ENCODE assay signal across 20 mouse cellular contexts in the genomic region with DNA sequence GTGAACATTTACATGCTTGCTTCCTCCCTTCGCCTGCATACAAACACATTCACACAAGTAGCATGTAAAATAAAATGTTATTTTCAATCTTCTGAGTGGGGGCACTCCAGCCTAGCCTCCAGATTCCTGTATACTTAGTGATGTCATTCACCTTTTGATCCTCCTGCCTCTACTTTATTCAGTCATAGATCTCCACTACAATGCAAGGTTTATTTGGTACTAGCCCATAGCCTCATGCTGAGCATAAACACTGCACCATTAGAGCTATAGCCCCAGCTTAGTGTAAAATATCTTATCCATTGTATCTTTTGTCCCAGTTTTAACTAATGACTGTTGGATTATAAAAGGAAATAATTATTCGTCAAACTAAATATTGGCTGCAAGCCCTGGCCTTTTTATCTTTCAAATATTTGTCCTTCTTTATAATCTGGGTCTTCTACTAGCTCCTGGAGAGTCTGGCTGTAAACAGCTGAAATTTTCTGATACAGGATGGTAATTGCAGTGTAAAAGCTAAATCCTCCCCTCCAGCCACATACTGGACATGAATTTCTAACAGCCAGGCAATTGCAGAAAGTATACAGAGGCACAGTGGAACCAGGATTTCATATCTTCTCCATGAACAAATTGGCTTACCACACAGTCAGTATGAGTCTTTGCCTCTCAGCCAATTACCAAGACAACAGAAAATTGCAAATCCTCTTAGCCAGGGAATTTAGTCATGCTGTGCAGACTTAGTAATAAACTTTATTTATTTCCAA.
A peak's percentile ranks its signal among the peaks of the same experiment; 100 is the strongest.
DNase-seq lines count a peak whose midpoint lies in the region; ATAC-seq and TF ChIP-seq lines count a peak whose summit lies in the region.
"Had no signal": no experiment of that assay in that cellular context is flagged by ENCODE, and none has a peak within 500 bp of the region (broad histone marks: within the 10 kb centered on the region; RNA-seq: fewer than 3 reads in every experiment).

No protein-coding gene starts in this region.

- no peak overlapping the region for H3K9ac ChIP-seq in hindbrain, postnatal 0 days (replicated peaks; ENCODE audit: low read length)
- H3K9ac ChIP-seq in hindbrain, embryonic 11.5 days (ENCODE audit: low read depth, low read length) = no peak overlapping the region
- no peak overlapping the region for H3K9ac ChIP-seq in forebrain, embryonic 12.5 days
- no peak overlapping the region for H3K9ac ChIP-seq in midbrain, embryonic 15.5 days
- H3K9ac ChIP-seq in heart, embryonic 11.5 days (ENCODE audit: low read depth, low read length) = no peak overlapping the region
- H3K9ac ChIP-seq: liver, embryonic 12.5 days; lung, embryonic 15.5 days had no signal

- H3K27me3 ChIP-seq in hindbrain, postnatal 0 days (ENCODE audit: insufficient read depth, low read length) = no peaks in the 10 kb centered on the region
- no peaks in the 10 kb centered on the region for H3K27me3 ChIP-seq in hindbrain, embryonic 11.5 days (ENCODE audit: control insufficient read depth, insufficient read depth, low read length)
- H3K27me3 ChIP-seq in forebrain, embryonic 12.5 days = no peaks in the 10 kb centered on the region
- H3K27me3 ChIP-seq in midbrain, embryonic 15.5 days (replicated peaks) = no peaks in the 10 kb centered on the region
- H3K27me3 ChIP-seq in heart, embryonic 11.5 days (ENCODE audit: control insufficient read depth, insufficient read depth, low read length) = no peaks in the 10 kb centered on the region
- H3K27me3 ChIP-seq: liver, embryonic 12.5 days; lung, embryonic 15.5 days had no signal

- WGBS in hindbrain, postnatal 0 days = 60% methylated on average over 2 of the region's 2 CpGs
- 95% methylated on average over 2 of the region's 2 CpGs for WGBS in hindbrain, embryonic 11.5 days
- WGBS in forebrain, embryonic 12.5 days = 77% methylated on average over 2 of the region's 2 CpGs
- 67% methylated on average over 2 of the region's 2 CpGs for WGBS in midbrain, embryonic 15.5 days
- WGBS in heart, embryonic 11.5 days (ENCODE audit: insufficient replicate concordance) = 87% methylated on average over 2 of the region's 2 CpGs

- H3K27ac ChIP-seq in hindbrain, postnatal 0 days = no peak overlapping the region
- H3K27ac ChIP-seq in hindbrain, embryonic 11.5 days (ENCODE audit: low read depth, low read length) = no peak overlapping the region
- H3K27ac ChIP-seq in forebrain, embryonic 12.5 days = no peak overlapping the region
- H3K27ac ChIP-seq in midbrain, embryonic 15.5 days = peak overlapping the region; percentile 38; the same call in 1 of the 2 replicates
- no peak overlapping the region for H3K27ac ChIP-seq in heart, embryonic 11.5 days (ENCODE audit: low read depth, low read length)
- H3K27ac ChIP-seq: heart, embryonic 10.5 days; left cerebral cortex, adult 2 months; liver, embryonic 12.5 days; lung, embryonic 15.5 days; macrophage; stomach, postnatal 0 days had no signal

- H3K36me3 ChIP-seq in hindbrain, postnatal 0 days (ENCODE audit: insufficient read depth, low read length) = no peaks in the 10 kb centered on the region
- H3K36me3 ChIP-seq in hindbrain, embryonic 11.5 days (ENCODE audit: control insufficient read depth, insufficient read depth, low read length) = no peaks in the 10 kb centered on the region
- no peaks in the 10 kb centered on the region for H3K36me3 ChIP-seq in forebrain, embryonic 12.5 days (replicated peaks)
- no peaks in the 10 kb centered on the region for H3K36me3 ChIP-seq in midbrain, embryonic 15.5 days (replicated peaks)
- H3K36me3 ChIP-seq in heart, embryonic 11.5 days (ENCODE audit: control insufficient read depth, insufficient read depth, low read length) = no peaks in the 10 kb centered on the region
- H3K36me3 ChIP-seq: heart, embryonic 10.5 days; liver, embryonic 12.5 days; lung, embryonic 15.5 days had no signal

- no peaks in the 10 kb centered on the region for H3K9me3 ChIP-seq in hindbrain, postnatal 0 days (ENCODE audit: low read length)
- H3K9me3 ChIP-seq in hindbrain, embryonic 11.5 days (ENCODE audit: control insufficient read depth, low read length) = no peaks in the 10 kb centered on the region
- no peaks in the 10 kb centered on the region for H3K9me3 ChIP-seq in forebrain, embryonic 12.5 days
- no peaks in the 10 kb centered on the region for H3K9me3 ChIP-seq in midbrain, embryonic 15.5 days
- H3K9me3 ChIP-seq in heart, embryonic 11.5 days (replicated peaks; ENCODE audit: control insufficient read depth, low read length) = no peaks in the 10 kb centered on the region
- H3K9me3 ChIP-seq: heart, embryonic 10.5 days; liver, embryonic 12.5 days; lung, embryonic 15.5 days had no signal

- no peaks in the 10 kb centered on the region for H3K4me1 ChIP-seq in hindbrain, postnatal 0 days (ENCODE audit: insufficient read depth, low read length)
- no peaks in the 10 kb centered on the region for H3K4me1 ChIP-seq in hindbrain, embryonic 11.5 days (replicated peaks; ENCODE audit: control insufficient read depth, insufficient read depth, low read length)
- H3K4me1 ChIP-seq in forebrain, embryonic 12.5 days = no peaks in the 10 kb centered on the region
- H3K4me1 ChIP-seq in midbrain, embryonic 15.5 days = no peaks in the 10 kb centered on the region
- no peaks in the 10 kb centered on the region for H3K4me1 ChIP-seq in heart, embryonic 11.5 days (ENCODE audit: control insufficient read depth, insufficient read depth, low read length)
- H3K4me1 ChIP-seq: heart, embryonic 10.5 days; liver, embryonic 12.5 days; lung, embryonic 15.5 days had no signal

- H3K4me2 ChIP-seq in hindbrain, postnatal 0 days (ENCODE audit: low read depth, low read length) = no peak overlapping the region
- H3K4me2 ChIP-seq in hindbrain, embryonic 11.5 days (replicated peaks; ENCODE audit: low read depth, low read length) = no peak overlapping the region
- no peak overlapping the region for H3K4me2 ChIP-seq in forebrain, embryonic 12.5 days
- H3K4me2 ChIP-seq in midbrain, embryonic 15.5 days = no peak overlapping the region
- no peak overlapping the region for H3K4me2 ChIP-seq in heart, embryonic 11.5 days
- H3K4me2 ChIP-seq: liver, embryonic 12.5 days; lung, embryonic 15.5 days had no signal

- no peak overlapping the region for H3K4me3 ChIP-seq in hindbrain, postnatal 0 days (ENCODE audit: low read length)
- H3K4me3 ChIP-seq in hindbrain, embryonic 11.5 days (ENCODE audit: low read depth, low read length) = no peak overlapping the region
- H3K4me3 ChIP-seq in forebrain, embryonic 12.5 days (replicated peaks) = no peak overlapping the region
- no peak overlapping the region for H3K4me3 ChIP-seq in midbrain, embryonic 15.5 days
- H3K4me3 ChIP-seq in heart, embryonic 11.5 days (ENCODE audit: low read depth, low read length) = no peak overlapping the region
- H3K4me3 ChIP-seq: heart, embryonic 10.5 days; left cerebral cortex, adult 2 months; liver, embryonic 12.5 days; lung, embryonic 15.5 days had no signal

- no peak for TF ChIP-seq CTCF in hindbrain, postnatal 0 days (IDR thresholded peaks at IDR 0.05; ENCODE audit: low read depth)

- peak; percentile 62; the same call in 1 of the 2 replicates for ATAC-seq in hindbrain, postnatal 0 days
- no peak for ATAC-seq in hindbrain, embryonic 11.5 days (ENCODE audit: low FRiP score)
- ATAC-seq in forebrain, embryonic 12.5 days (ENCODE audit: low FRiP score) = peak; percentile 61; the same call in 1 of the 2 replicates
- ATAC-seq in midbrain, embryonic 15.5 days (replicated peaks) = peak; percentile 89
- ATAC-seq in erythroblast, adult 5-6 weeks (replicated peaks; ENCODE audit: low FRiP score, poor library complexity, severe bottlenecking) = no peak
- no peak for ATAC-seq in heart, embryonic 11.5 days (replicated peaks; ENCODE audit: insufficient number of reproducible peaks, low FRiP score, low TSS enrichment)
- ATAC-seq: liver, embryonic 12.5 days had no signal

- peak; percentile 51 for DNase-seq in hindbrain, postnatal 0 days (ENCODE audit: low spot score)
- DNase-seq in hindbrain, embryonic 11.5 days (ENCODE audit: low spot score) = no peak
- peak; percentile 71 for DNase-seq in Muller cell, postnatal 12 days (ENCODE audit: inconsistent ontology term)
- DNase-seq: B cell, adult 2 months; cerebellum, adult 9-11 months; heart, postnatal 10 days; kidney, adult 2 months; kidney, postnatal 25 days; layer of hippocampus, adult 9-11 months; right cerebral cortex, postnatal 4 days had no signal

Comparison
In these comparisons a context has a peak if more than half of its experiments do, and no peak if none do; other contexts are left out.
1. ATAC-seq: peak in hindbrain, postnatal 0 days (single experiment), forebrain, embryonic 12.5 days (single experiment) and midbrain, embryonic 15.5 days (single experiment); none in hindbrain, embryonic 11.5 days (single experiment), erythroblast, adult 5-6 weeks (single experiment) and heart, embryonic 11.5 days (single experiment).